Mouse (Mus musculus) MEL (cell line): ENCODE measurements around the gene Cav2. TPM values are rescaled to one million over a fixed set of nuclear protein-coding genes. Genes with fewer than 3 reads are reported as not detected.

Source experiments
- DNase-seq: peaks from one replicate; pipeline ENCODE4 v3.0.0; 2011; ENCODE audit warnings: low read depth, low spot score
- H3K27ac ChIP-seq: 2 replicates; pipeline ENCODE4 v1.5.1; 2012; ENCODE audit warnings: low read depth, mild to moderate bottlenecking, control low read depth, low read length, moderate library complexity; ENCODE audit not compliant: control insufficient read depth
- H3K27me3 ChIP-seq, 2 experiments: fragments of 150-350 bp in 1 of 2; sonication (generic) in 1 of 2; 2 replicates each; pipeline ENCODE4 v1.6.1; 2012; ENCODE audit warnings: low read length in 2 of 2, mild to moderate bottlenecking in 2 of 2, improper control_type of control experiment in 1 of 2, moderate library complexity in 1 of 2; ENCODE audit not compliant: insufficient read depth in 2 of 2, control insufficient read depth in 1 of 2
- H3K36me3 ChIP-seq, 2 experiments: 2 replicates each; pipeline ENCODE4 v1.6.1; 2012 to 2014; ENCODE audit warnings: low read length in 2 of 2, improper control_type of control experiment in 1 of 2, inconsistent platforms in 1 of 2, mild to moderate bottlenecking in 1 of 2; ENCODE audit not compliant: insufficient read depth in 2 of 2, control insufficient read depth in 1 of 2
- H3K4me1 ChIP-seq, 2 experiments: fragments of 150-350 bp in 1 of 2; sonication (generic) in 1 of 2; 2 replicates each; pipeline ENCODE4 v1.6.1; 2012; ENCODE audit warnings: low read length in 2 of 2, improper control_type of control experiment in 1 of 2, mild to moderate bottlenecking in 1 of 2; ENCODE audit not compliant: insufficient read depth in 2 of 2, control insufficient read depth in 1 of 2
- H3K4me3 ChIP-seq, 2 experiments: fragments of 150-350 bp in 1 of 2; sonication (generic) in 1 of 2; 2 replicates each; pipeline ENCODE4 v1.5.1; 2012; ENCODE audit warnings: low read depth in 2 of 2, low read length in 2 of 2, mild to moderate bottlenecking in 2 of 2, moderate library complexity in 2 of 2, control low read depth in 1 of 2, improper control_type of control experiment in 1 of 2; ENCODE audit not compliant: control insufficient read depth in 1 of 2, insufficient read depth in 1 of 2
- H3K79me2 ChIP-seq: 2 replicates; pipeline ENCODE4 v1.6.1; 2012; ENCODE audit warnings: mild to moderate bottlenecking, low read length, moderate library complexity; ENCODE audit not compliant: control insufficient read depth, poor library complexity, insufficient read depth
- H3K9ac ChIP-seq: 2 replicates; pipeline ENCODE4 v1.6.1; 2012; ENCODE audit warnings: low read depth, mild to moderate bottlenecking, control low read depth, low read length, moderate library complexity; ENCODE audit not compliant: control insufficient read depth, poor library complexity, severe bottlenecking
- H3K9me3 ChIP-seq: fragments of 150-350 bp; sonication (generic); replicated peaks from 2 replicates; pipeline ENCODE4 v1.6.1; 2012; ENCODE audit warnings: mild to moderate bottlenecking, low read length, improper control_type of control experiment, moderate library complexity; ENCODE audit not compliant: insufficient read depth
- BHLHE40 ChIP-seq: IDR thresholded peaks from 2 replicates; pipeline ENCODE4 v1.6.1; 2012; ENCODE audit warnings: low read depth, mild to moderate bottlenecking, inconsistent platforms, low read length, improper control_type of control experiment, borderline replicate concordance
- CHD1 ChIP-seq: IDR thresholded peaks from 2 replicates; pipeline ENCODE4 v1.6.1; 2012; ENCODE audit warnings: low read depth, mild to moderate bottlenecking, inconsistent platforms, low read length, improper control_type of control experiment
- CTCF ChIP-seq, 3 experiments: IDR thresholded peaks in 2 of 3; conservative IDR thresholded peaks in 1 of 3; 2 replicates each; pipeline ENCODE4 v1.5.1; 2011 to 2012; ENCODE audit warnings: low read length in 3 of 3, low read depth in 2 of 3, mild to moderate bottlenecking in 2 of 3, improper control_type of control experiment in 1 of 3, inconsistent platforms in 1 of 3, mixed read lengths in 1 of 3, moderate library complexity in 1 of 3; ENCODE audit not compliant: control insufficient read depth in 1 of 3, insufficient read depth in 1 of 3, poor library complexity in 1 of 3, severe bottlenecking in 1 of 3
- GABPA ChIP-seq: IDR thresholded peaks from 2 replicates; pipeline ENCODE4 v1.6.1; 2012; ENCODE audit warnings: low read depth, mild to moderate bottlenecking, inconsistent platforms, low read length, improper control_type of control experiment, moderate library complexity
- GATA1 ChIP-seq: IDR thresholded peaks from 2 replicates; pipeline ENCODE4 v1.6.1; 2011; ENCODE audit warnings: low read depth, low read length, improper control_type of control experiment
- HCFC1 ChIP-seq: IDR thresholded peaks from 2 replicates; pipeline ENCODE4 v1.6.1; 2012; ENCODE audit warnings: low read depth, mild to moderate bottlenecking, inconsistent platforms, low read length, improper control_type of control experiment, moderate library complexity
- JUND ChIP-seq: IDR thresholded peaks from 2 replicates; pipeline ENCODE4 v1.6.1; 2011; ENCODE audit warnings: low read depth, mild to moderate bottlenecking, improper control_type of control experiment, low read length
- KAT2A ChIP-seq: conservative IDR thresholded peaks from 2 replicates; pipeline ENCODE4 v1.6.1; 2012; ENCODE audit warnings: low read depth, low read length, improper control_type of control experiment, inconsistent platforms
- MAFK ChIP-seq: IDR thresholded peaks from 2 replicates; pipeline ENCODE4 v1.6.1; 2011; ENCODE audit warnings: low read depth, mild to moderate bottlenecking, low read length, improper control_type of control experiment, borderline replicate concordance
- MAX ChIP-seq: IDR thresholded peaks from 2 replicates; pipeline ENCODE4 v1.6.1; 2011; ENCODE audit warnings: low read length, improper control_type of control experiment
- MEF2A ChIP-seq: IDR thresholded peaks from 2 replicates; pipeline ENCODE4 v1.6.1; 2014; ENCODE audit warnings: low read depth, mild to moderate bottlenecking, inconsistent platforms, low read length, improper control_type of control experiment; ENCODE audit not compliant: poor library complexity, insufficient replicate concordance, severe bottlenecking; ENCODE audit errors: extremely low read depth
- MYB ChIP-seq: IDR thresholded peaks from 2 replicates; pipeline ENCODE4 v1.6.1; 2011; ENCODE audit warnings: mild to moderate bottlenecking, low read depth, low read length, improper control_type of control experiment
- MYC ChIP-seq: IDR thresholded peaks from 2 replicates; pipeline ENCODE4 v1.6.1; 2011; ENCODE audit warnings: low read depth, mild to moderate bottlenecking, low read length, improper control_type of control experiment, moderate library complexity
- NELFE ChIP-seq: IDR thresholded peaks from 2 replicates; pipeline ENCODE4 v1.6.1; 2011; ENCODE audit warnings: low read depth, low read length, improper control_type of control experiment
- NRF1 ChIP-seq: IDR thresholded peaks from 2 replicates; pipeline ENCODE4 v1.6.1; 2014; ENCODE audit warnings: low read depth, mild to moderate bottlenecking, inconsistent platforms, low read length, improper control_type of control experiment, moderate library complexity; ENCODE audit not compliant: poor library complexity, insufficient read depth, severe bottlenecking
- POLR2A ChIP-seq, 2 experiments: IDR thresholded peaks; 2 replicates each; pipeline ENCODE4 v1.6.1; 2011 to 2012; ENCODE audit warnings: low read length in 2 of 2, mild to moderate bottlenecking in 2 of 2, control low read depth in 1 of 2, improper control_type of control experiment in 1 of 2, low read depth in 1 of 2, moderate library complexity in 1 of 2; ENCODE audit not compliant: control insufficient read depth in 1 of 2, insufficient read depth in 1 of 2, poor library complexity in 1 of 2
- RCOR1 ChIP-seq: IDR thresholded peaks from 2 replicates; pipeline ENCODE4 v1.6.1; 2012; ENCODE audit warnings: low read depth, mild to moderate bottlenecking, inconsistent platforms, low read length, improper control_type of control experiment
- TAL1 ChIP-seq: IDR thresholded peaks from 2 replicates; pipeline ENCODE4 v1.6.1; 2012; ENCODE audit warnings: mild to moderate bottlenecking, inconsistent platforms, low read length, moderate library complexity, mixed read lengths
- TCF12 ChIP-seq: IDR thresholded peaks from 2 replicates; pipeline ENCODE4 v1.6.1; 2014; ENCODE audit warnings: low read depth, mild to moderate bottlenecking, inconsistent platforms, low read length, improper control_type of control experiment, moderate library complexity
- UBTF ChIP-seq: IDR thresholded peaks from 2 replicates; pipeline ENCODE4 v1.6.1; 2012; ENCODE audit warnings: low read depth, mild to moderate bottlenecking, inconsistent platforms, low read length, improper control_type of control experiment, moderate library complexity, borderline replicate concordance; ENCODE audit not compliant: insufficient read depth
- USF2 ChIP-seq, 2 experiments: IDR thresholded peaks; 2 replicates each; pipeline ENCODE4 v1.6.1; 2011 to 2012; ENCODE audit warnings: improper control_type of control experiment in 2 of 2, low read length in 2 of 2, borderline replicate concordance in 1 of 2, inconsistent platforms in 1 of 2, low read depth in 1 of 2, mild to moderate bottlenecking in 1 of 2; ENCODE audit not compliant: insufficient read depth in 1 of 2
- ZC3H11A ChIP-seq: IDR thresholded peaks from 2 replicates; pipeline ENCODE4 v1.6.1; 2012; ENCODE audit warnings: low read depth, mild to moderate bottlenecking, inconsistent platforms, low read length, improper control_type of control experiment
- ZNF384 ChIP-seq: IDR thresholded peaks from 2 replicates; pipeline ENCODE4 v1.6.1; 2012; ENCODE audit warnings: low read depth, mild to moderate bottlenecking, inconsistent platforms, low read length, improper control_type of control experiment
- polyA plus RNA-seq, 2 experiments: library from polyadenylated mRNA; stranded (reverse) in 1 of 2; unstranded in 1 of 2; fragments of >175 nt in 1 of 2; fragments of >200 nt in 1 of 2; gene quantifications; 2 replicates each; pipeline versions ENCODE4 v1.2.1 to v1.2.4; 2012; ENCODE audit warnings: low replicate concordance in 2 of 2, low read depth in 1 of 2; ENCODE audit not compliant: insufficient read length in 2 of 2, insufficient read depth in 1 of 2, missing spikeins in 1 of 2
- total RNA-seq: library from RNA; depleted of rRNA; stranded (reverse); fragments of 300-350 nt; gene quantifications from 2 replicates; pipeline ENCODE4 v1.2.3, GENCODE M21; 2012

Gene Cav2
- total and polyA plus RNA-seq, 3 experiments, result not detected

GRCm38 (mm10) chr6:17307461-17308115 is 26.6 kb downstream of the Cav2 start:
- Histone ChIP-seq H3K27ac (no peak overlapping the region), H3K4me3 (no peak overlapping the region), H3K27me3 (no peaks in the 10 kb centered on the region), H3K9me3 (no peaks in the 10 kb centered on the region), H3K4me1 (no peaks in the 10 kb centered on the region), H3K36me3 (no peaks in the 10 kb centered on the region)
- TF ChIP-seq MYB (no peak), NELFE (no peak), CHD1 (no peak), ZNF384 (no peak), TAL1 (no peak), MEF2A (no peak), CTCF (IDR thresholded peaks at IDR 0.05 in 2 of 3, conservative IDR thresholded peaks at IDR 0.05 in 1 of 3; ENCODE audit: control insufficient read depth in 1 of 3, insufficient read depth in 1 of 3, low read depth in 2 of 3, low read length in 3 of 3, poor library complexity in 1 of 3, severe bottlenecking in 1 of 3) (no peak), USF2 (IDR thresholded peaks at IDR 0.05; ENCODE audit: borderline replicate concordance in 1 of 2, insufficient read depth in 1 of 2, low read depth in 1 of 2, low read length in 2 of 2) (no peak), MAFK (no peak), MYC (no peak), ZC3H11A (no peak)
- TF ChIP-seq, all 39 proteins: peak for 0
- H3K79me2 ChIP-seq, result no peaks in the 10 kb centered on the region
- H3K9ac ChIP-seq, result no peak overlapping the region
- no peak for DNase-seq

DNA sequence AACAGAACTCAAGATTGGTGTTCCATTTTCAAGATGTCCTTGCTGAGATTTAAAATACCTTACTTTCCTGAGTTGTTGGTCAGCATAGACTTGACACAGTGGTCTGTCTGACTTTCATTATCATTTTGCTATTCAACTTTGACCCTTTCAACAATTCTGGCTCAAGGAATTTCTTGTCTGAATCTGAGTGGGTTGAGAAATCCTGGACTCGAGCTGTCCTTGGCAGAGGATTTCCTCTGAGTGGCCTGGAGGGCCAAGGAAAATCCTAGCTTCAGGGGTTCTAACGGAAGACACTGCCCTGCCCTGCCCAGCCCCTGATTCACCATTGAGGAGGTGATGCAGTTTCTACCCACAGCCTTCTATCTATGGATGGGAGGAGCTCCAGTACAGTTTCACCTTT is 27.7 kb downstream of the Cav2 start:
- Histone ChIP-seq H3K9ac (no peak overlapping the region), H3K4me3 (no peak overlapping the region), H3K27ac (no peak overlapping the region), H3K4me1 (no peaks in the 10 kb centered on the region), H3K36me3 (no peaks in the 10 kb centered on the region), H3K9me3 (no peaks in the 10 kb centered on the region), H3K79me2 (no peaks in the 10 kb centered on the region), H3K27me3 (no peaks in the 10 kb centered on the region)
- no peak for TF ChIP-seq MAX
- TF ChIP-seq GATA1, result no peak
- no peak for TF ChIP-seq TCF12
- no peak for TF ChIP-seq NRF1
- no peak for TF ChIP-seq UBTF
- no peak for TF ChIP-seq TAL1
- TF ChIP-seq POLR2A (IDR thresholded peaks at IDR 0.05; ENCODE audit: control insufficient read depth in 1 of 2, insufficient read depth in 1 of 2, low read depth in 1 of 2, low read length in 2 of 2, poor library complexity in 1 of 2), result no peak
- no peak for TF ChIP-seq USF2 (IDR thresholded peaks at IDR 0.05; ENCODE audit: borderline replicate concordance in 1 of 2, insufficient read depth in 1 of 2, low read depth in 1 of 2, low read length in 2 of 2)
- no peak for TF ChIP-seq HCFC1
- TF ChIP-seq BHLHE40, result no peak
- TF ChIP-seq RCOR1, result no peak
- TF ChIP-seq JUND, result no peak
- TF ChIP-seq KAT2A, result no peak
- no peak for TF ChIP-seq GABPA
- TF ChIP-seq MYB, result no peak
- no peak for DNase-seq
